Mouse (Mus musculus) urinary bladder, postnatal 4 days (tissue): Measurements from ENCODE around the gene Chil4.
"Not testable (repeated sequence)": the region's sequence is repeated elsewhere in the genome, so short reads cannot be mapped to it uniquely, and the experiment has no call there.

Experiments used
- DNase-seq, 2 experiments: peaks; one replicate each; pipeline ENCODE4 v3.0.0; 2021 to 2022; ENCODE audit warnings: low spot score in 2 of 2

Chil4 gene

GRCm38 (mm10) chr3:106219407-106219806 lies at the start of gene Chil4:
TSS of gene Chil4 (minus strand) at chr3:106219507.
- no peak for DNase-seq

GRCm38 (mm10) chr3:106265854-106266253 lies 46.5 kb upstream of the Chil4 start:
- DNase-seq = no peak

GRCm38 (mm10) chr3:106264854-106265253 lies 45.5 kb upstream of the Chil4 start:
- DNase-seq = no peak

DNA sequence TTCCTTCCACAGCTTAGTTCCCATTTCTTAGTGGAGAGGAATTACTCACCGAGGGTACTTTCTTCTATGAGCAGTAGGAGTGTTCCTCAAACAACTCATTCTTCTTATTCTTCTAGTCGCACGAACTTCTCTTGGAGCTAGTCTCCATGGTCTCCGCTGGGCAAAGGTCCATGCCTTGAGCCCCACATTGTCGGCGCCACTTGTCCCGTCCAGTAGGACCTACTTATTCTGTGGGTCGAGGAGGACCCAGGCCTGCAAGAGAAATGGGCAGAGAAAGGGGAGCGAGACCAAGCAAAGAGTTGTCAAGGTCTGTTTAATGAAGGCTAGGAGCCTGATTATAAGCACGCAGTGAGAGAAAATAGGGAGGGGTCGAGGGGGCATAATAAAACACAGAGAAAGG lies 37.8 kb upstream of the Chil4 start:
- DNase-seq = not testable (repeated sequence)

DNA sequence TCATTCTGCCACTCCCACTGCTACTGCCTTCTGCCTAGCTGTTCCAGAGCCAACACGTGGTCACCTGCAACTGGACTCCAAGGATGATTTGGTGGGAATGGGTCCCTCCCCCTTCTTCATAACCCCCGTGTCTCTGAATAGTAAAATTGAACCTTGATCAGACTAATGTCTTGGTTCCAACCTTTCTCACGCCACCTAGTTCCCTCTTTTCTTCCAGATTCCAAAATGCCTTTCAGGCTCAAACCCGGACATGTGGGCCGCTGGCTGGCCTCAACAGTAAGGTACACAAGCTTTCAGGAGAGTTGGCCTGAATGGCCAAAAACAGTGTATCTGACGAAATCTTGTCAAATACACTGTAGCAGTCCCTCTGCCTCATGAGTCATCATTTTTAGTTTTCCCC lies 33.4 kb upstream of the Chil4 start:
- no peak for DNase-seq

DNA sequence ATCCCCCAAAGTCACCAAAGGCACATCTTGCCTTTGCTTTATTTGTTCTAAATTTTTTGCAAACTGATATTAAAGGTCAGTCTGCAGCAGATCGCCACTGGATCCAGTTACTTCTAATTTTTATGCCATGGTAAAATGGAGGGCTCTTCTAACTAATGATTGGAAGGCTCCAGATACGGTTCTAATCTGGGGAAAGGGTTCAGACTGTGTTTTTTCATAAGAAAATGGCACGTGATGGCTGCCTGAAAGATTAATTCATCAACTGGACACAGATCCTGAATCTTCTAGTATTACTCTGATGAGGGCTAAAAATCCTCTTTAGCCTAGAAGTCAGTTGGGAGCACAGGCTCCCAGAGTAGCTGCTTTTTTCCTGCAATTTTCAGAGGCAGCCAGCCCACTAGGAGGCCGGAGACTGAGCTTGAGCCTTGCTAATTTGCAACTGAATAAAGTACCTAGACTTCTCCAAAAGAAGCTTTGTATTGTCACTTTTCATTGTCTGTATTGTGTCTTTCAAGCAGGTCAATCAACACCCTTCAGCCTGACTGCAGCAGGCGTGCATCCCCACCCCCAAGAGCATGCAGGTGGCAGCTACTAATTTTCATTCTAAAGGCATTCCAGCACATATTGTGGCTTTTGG lies 31.6 kb upstream of the Chil4 start:
- DNase-seq = not testable (repeated sequence)

- DNase-seq = not testable (repeated sequence)
Measured at GRCm38 (mm10) chr3:106247369-106247768, 28.1 kb upstream of the Chil4 start.

GRCm38 (mm10) chr3:106240210-106240609 lies 20.9 kb upstream of the Chil4 start:
- DNase-seq = not testable (repeated sequence)

GRCm38 (mm10) chr3:106239196-106239791 lies 20.0 kb upstream of the Chil4 start:
- no peak for DNase-seq

DNA sequence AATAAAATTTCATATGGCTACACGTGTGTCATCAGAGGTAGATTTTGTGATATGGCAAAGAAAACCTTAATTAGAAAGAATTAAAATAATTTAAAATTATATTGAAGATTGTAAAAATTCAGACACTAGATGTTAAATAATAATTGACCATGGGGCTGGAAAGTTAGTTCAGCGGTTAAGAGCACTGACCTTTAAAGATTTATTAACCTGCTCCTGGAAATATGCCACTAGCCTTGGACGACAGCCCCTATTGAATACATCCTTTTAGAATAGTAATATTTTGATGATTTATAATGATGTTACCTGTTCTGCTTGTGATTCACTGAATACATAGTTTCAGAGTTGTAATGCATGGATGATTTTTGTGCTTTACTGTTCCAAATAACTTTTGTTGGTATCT lies 4.1 kb upstream of the Chil4 start:
- DNase-seq = not testable (repeated sequence)

- DNase-seq = no peak
Measured at GRCm38 (mm10) chr3:106221625-106222265, 2.4 kb upstream of the Chil4 start.

- not testable (repeated sequence) for DNase-seq
Measured at GRCm38 (mm10) chr3:106218284-106218954, 888 bp downstream of the Chil4 start.

DNA sequence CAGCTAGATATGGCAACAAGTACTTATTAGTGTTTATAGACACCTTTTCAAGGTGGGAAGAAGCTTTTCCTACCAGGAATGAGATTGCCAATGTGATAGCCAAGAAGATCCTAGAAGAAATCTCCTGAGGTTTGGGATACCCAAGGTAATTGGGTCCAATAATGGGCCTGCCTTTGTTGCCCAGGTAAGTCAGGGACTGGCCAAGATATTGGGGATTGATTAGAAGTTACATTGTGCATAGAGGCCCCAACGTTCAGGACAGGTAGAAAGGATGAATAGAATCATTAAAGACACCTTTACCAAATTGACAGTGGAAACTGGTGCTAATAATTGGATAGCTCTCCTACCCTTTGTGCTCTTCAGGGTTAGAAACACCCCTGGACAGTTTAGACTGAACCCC lies 21.3 kb downstream of the Chil4 start:
- not testable (repeated sequence) for DNase-seq

- DNase-seq = not testable (repeated sequence)
Measured at GRCm38 (mm10) chr3:106197246-106197645, 22.1 kb downstream of the Chil4 start.

DNA sequence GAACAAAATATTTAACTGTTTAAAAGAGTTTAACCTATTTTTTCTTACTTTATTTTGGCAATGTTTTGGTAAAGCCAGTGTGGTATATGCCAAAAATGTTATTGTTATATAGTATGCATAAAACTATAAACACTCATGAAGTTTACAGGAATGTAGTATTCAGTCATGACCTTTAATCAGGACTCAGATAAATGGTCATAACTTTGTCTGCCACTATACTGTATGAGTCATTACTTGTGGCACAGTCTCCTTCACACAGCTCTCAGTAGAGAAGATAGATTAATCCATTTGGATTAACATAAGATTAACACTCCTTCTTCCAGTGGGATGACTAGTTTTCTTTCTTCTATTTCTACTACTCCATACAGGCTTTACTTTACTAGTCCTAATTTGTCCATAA lies 23.0 kb downstream of the Chil4 start:
- DNase-seq = no peak

DNA sequence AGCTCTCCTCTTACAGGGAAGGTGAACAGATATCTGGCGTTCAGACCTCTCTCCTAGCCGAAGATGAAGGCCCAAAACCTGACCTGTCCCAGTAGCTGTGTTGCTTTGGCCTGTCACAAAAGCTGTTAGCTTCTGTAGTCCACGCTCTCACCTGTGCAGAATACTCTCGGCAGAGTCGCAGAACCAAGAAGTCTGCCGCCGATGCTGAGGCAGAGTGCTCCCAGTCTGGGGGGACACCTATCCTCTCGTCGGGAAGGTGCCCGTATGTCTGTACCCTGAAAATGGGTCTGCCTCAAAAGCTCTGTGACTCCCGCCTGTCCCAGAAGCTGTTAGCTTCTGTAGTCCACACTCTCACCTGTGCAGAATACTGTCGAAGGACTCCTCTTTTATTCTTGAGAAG lies 23.8 kb downstream of the Chil4 start:
- DNase-seq = no peak

DNA sequence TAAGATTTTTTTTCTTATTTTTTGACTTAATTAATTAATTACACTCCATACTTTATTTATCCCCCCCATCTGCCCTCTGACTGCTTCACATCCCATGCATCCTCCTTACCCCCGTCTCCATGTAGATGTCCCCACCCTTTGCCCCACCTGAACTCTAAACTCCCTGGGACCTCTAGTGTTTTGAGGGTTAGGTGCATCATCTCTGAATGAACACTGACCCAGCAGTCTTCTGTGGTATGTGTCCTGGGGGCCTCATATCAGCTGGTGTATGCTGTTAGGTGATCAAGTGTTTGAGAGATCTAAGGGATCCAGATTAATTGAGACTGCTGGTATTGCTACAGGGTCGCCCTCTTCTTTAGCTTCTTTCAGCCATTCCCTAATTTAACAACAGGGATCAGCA lies 31.3 kb downstream of the Chil4 start:
- no peak for DNase-seq

- peak in 1 of 2 experiments; percentile 17 for DNase-seq
Measured at GRCm38 (mm10) chr3:106177509-106178189, 41.7 kb downstream of the Chil4 start.

DNA sequence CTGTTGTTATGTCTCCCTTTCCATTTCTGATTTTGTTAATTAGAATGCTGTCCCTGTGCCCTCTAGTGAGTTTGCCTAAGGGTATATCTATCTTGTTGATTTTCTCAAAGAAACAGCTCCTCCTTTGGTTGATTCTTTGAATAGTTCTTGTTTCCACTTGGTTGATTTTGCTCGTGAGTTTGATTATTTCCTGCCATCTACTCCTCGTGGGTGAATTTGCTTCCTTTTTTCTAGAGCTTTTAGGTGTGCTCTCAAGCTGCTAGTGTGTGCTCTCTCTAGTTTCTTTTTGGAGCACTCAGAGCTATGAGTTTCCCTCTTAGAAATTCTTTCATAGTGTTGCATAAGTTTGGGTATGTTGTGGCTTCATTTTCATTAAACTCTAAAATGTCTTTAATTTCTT lies 44.3 kb downstream of the Chil4 start:
- not testable (repeated sequence) for DNase-seq

DNA sequence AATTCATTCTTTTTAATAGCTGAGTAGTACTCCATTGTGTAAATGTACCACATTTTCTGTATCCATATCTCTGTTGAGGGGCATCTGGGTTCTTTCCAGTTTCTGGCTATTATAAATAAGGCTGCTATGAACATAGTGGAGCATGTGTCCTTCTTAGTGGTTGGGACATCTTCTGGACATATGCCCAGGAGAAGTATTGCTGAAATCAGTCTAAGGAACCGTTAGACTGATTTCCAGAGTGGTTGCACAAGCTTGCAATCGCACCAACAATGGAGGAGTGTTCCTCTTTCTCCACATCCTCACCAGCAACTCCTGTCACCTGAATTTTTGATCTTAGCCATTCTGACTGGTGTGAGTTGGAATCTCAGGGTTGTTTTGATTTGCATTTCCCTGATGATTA lies 46.8 kb downstream of the Chil4 start:
- DNase-seq = not testable (repeated sequence)

DNA sequence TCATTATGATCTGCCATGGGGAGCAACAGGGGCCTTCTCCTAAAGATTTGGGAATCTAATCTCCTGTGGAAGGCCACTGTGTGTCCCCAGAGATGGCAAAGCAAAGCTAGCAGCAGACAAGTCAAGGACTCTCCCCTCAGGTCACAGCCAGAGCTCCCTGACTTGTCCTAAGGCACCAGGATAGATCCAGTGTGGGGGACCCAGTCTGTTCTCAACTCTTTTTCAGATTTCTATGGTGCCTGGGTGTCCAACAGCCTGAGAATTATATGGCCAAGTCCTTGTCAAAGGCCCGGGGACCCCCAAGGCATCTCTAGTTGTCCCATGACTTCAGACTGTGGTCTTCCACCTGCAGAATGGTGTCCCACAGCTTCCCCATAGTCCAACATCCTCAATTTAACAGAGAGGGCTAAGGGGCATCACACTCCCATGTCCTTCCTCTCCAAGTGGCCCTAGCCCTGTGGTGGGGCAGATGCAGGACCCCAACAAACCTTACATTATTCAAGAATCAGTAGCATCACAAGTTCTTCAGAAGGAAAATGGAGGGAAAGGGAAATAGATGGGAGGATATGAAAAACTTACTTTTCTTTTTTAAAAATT lies 48.1 kb downstream of the Chil4 start:
- DNase-seq = no peak
